Mouse (Mus musculus): ENCODE results near the gene Mfap3. TPM values are rescaled to one million over a fixed set of nuclear protein-coding genes. Genes with fewer than 3 reads are reported as not detected.

The Mfap3 gene
- polyA plus RNA-seq, 1 experiment: 11.0 TPM

DNA sequence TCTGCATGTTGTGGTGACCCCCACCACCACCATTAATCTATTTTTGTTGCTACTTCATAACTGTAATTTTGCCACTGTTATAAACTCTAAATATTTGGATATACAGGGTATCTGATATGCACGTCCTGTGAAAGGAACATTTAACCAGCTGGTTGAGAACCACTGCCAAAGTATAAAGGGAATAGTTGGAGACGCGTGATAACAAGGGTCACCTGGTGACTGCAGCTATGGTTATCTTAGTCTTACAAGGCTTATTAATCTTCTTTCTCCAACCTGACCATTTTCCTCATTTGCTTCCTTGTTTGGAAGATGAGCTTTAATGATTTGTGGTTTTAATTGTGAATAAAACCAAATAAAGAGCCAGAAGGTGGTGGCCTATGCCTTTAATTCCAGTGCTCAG, 5.0 kb downstream of the Mfap3 start:
- H3K4me3 ChIP-seq (replicated peaks; ENCODE audit: extremely low read depth, low read depth, low read length): no peak overlapping the region
- TF ChIP-seq POLR2A (IDR thresholded peaks at IDR 0.05; ENCODE audit: borderline replicate concordance, extremely low read depth, low read depth, low read length): no peak
- TF ChIP-seq CTCF (IDR thresholded peaks at IDR 0.05; ENCODE audit: insufficient read depth, low read length): no peak
- H3K4me1 ChIP-seq (ENCODE audit: control insufficient read depth, insufficient read depth, low read length): peaks cover 10% of the 10 kb centered on the region
- no peak for DNase-seq
- WGBS: 78% methylated on average over 3 of the region's 3 CpGs

GRCm38 (mm10) chr11:57524597-57524996, 6.1 kb downstream of the Mfap3 start:
- no peak for DNase-seq
- H3K4me3 ChIP-seq (replicated peaks; ENCODE audit: extremely low read depth, low read depth, low read length): no peak overlapping the region
- TF ChIP-seq POLR2A (IDR thresholded peaks at IDR 0.05; ENCODE audit: borderline replicate concordance, extremely low read depth, low read depth, low read length): no peak
- TF ChIP-seq CTCF (IDR thresholded peaks at IDR 0.05; ENCODE audit: insufficient read depth, low read length): no peak
- H3K4me1 ChIP-seq (ENCODE audit: control insufficient read depth, insufficient read depth, low read length): peaks cover 10% of the 10 kb centered on the region

- TF ChIP-seq POLR2A (IDR thresholded peaks at IDR 0.05; ENCODE audit: borderline replicate concordance, extremely low read depth, low read depth, low read length) (no peak), CTCF (IDR thresholded peaks at IDR 0.05; ENCODE audit: insufficient read depth, low read length) (no peak)
- Histone ChIP-seq H3K4me1 (ENCODE audit: control insufficient read depth, insufficient read depth, low read length) (peaks cover 10% of the 10 kb centered on the region), H3K4me3 (replicated peaks; ENCODE audit: extremely low read depth, low read depth, low read length) (no peak overlapping the region)
- no peak for DNase-seq
- WGBS: 84% methylated on average over 3 of the region's 3 CpGs
Observed at GRCm38 (mm10) chr11:57525900-57526299, 7.4 kb downstream of the Mfap3 start.

- peaks cover 13% of the 10 kb centered on the region for H3K4me1 ChIP-seq (ENCODE audit: control insufficient read depth, insufficient read depth, low read length)
- 81% methylated on average over 4 of the region's 4 CpGs for WGBS
- TF ChIP-seq POLR2A (IDR thresholded peaks at IDR 0.05; ENCODE audit: borderline replicate concordance, extremely low read depth, low read depth, low read length) (no peak), CTCF (IDR thresholded peaks at IDR 0.05; ENCODE audit: insufficient read depth, low read length) (no peak)
- no peak overlapping the region for H3K4me3 ChIP-seq (replicated peaks; ENCODE audit: extremely low read depth, low read depth, low read length)
- DNase-seq: no peak
Observed at GRCm38 (mm10) chr11:57527506-57527905, 9.0 kb downstream of the Mfap3 start.

DNA sequence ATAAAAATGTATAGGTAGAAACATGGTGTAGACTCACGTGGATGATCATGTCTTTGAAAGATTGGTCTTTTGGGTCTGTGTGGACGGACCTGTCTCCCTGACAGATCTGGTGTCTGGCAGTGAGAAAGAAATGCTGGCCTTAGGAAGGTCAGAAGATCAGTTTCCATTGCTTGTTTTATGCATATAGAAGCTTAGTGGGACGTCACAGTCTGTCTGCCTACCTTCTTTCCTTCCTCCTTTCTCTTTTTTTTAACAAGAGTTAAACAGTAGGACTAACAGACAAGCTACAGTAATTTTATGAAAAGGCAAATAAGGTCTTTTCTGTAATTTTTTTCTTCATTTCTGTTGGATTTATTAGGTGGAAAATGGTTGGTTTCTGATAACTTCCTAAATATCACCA, 10.6 kb downstream of the Mfap3 start:
- H3K4me3 ChIP-seq (replicated peaks; ENCODE audit: extremely low read depth, low read depth, low read length): no peak overlapping the region
- no peak for DNase-seq
- H3K4me1 ChIP-seq (ENCODE audit: control insufficient read depth, insufficient read depth, low read length): peaks cover 13% of the 10 kb centered on the region
- TF ChIP-seq POLR2A (IDR thresholded peaks at IDR 0.05; ENCODE audit: borderline replicate concordance, extremely low read depth, low read depth, low read length) (no peak), CTCF (IDR thresholded peaks at IDR 0.05; ENCODE audit: insufficient read depth, low read length) (no peak)
- 87% methylated on average over 3 of the region's 3 CpGs for WGBS

DNA sequence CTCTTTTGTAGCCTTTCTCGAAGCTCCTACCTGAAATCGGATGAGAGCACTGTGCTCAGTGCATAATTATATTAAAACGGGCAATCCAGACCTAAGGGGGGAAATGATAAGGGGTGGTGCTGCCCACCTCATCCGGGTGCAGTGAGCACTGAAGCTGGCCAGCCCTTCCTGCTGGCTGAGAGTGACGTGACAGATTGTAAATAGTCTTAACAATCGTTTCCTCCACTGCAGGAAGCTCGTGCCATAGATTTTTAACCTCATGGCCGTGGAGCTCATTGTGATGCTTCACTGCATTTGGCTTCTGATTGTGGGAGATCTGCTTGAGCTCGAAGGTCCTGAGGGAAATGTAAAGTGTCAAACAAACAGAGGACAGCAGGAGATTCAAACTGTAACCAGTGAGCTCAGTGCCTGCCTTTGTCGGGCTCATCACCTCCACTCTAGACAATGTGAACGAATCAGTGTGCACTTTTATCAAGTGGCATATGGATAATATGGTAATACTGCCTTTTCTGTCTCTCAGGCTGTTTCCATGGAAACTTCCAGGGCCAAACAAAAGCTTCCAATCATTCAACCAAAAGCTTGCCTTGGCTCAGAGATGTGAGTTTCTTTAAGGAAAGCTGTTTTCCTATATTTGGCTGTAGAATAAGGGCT, 13.0 kb downstream of the Mfap3 start:
- H3K4me1 ChIP-seq (ENCODE audit: control insufficient read depth, insufficient read depth, low read length): peaks cover 9% of the 10 kb centered on the region
- no peak for TF ChIP-seq CTCF (IDR thresholded peaks at IDR 0.05; ENCODE audit: insufficient read depth, low read length)
- no peak for TF ChIP-seq POLR2A (IDR thresholded peaks at IDR 0.05; ENCODE audit: borderline replicate concordance, extremely low read depth, low read depth, low read length)
- 34% methylated on average over 11 of the region's 11 CpGs for WGBS
- DNase-seq: no peak
- no peak overlapping the region for H3K4me3 ChIP-seq (replicated peaks; ENCODE audit: extremely low read depth, low read depth, low read length)

- TF ChIP-seq CTCF (IDR thresholded peaks at IDR 0.05; ENCODE audit: insufficient read depth, low read length) (no peak), POLR2A (IDR thresholded peaks at IDR 0.05; ENCODE audit: borderline replicate concordance, extremely low read depth, low read depth, low read length) (no peak)
- DNase-seq: no peak
- Histone ChIP-seq H3K4me3 (replicated peaks; ENCODE audit: extremely low read depth, low read depth, low read length) (no peak overlapping the region), H3K4me1 (ENCODE audit: control insufficient read depth, insufficient read depth, low read length) (peaks cover 9% of the 10 kb centered on the region)
- WGBS: 92% methylated on average over 4 of the region's 4 CpGs
Observed at GRCm38 (mm10) chr11:57532306-57532705, 13.8 kb downstream of the Mfap3 start.

- TF ChIP-seq CTCF (IDR thresholded peaks at IDR 0.05; ENCODE audit: insufficient read depth, low read length): no peak
- no peak for TF ChIP-seq POLR2A (IDR thresholded peaks at IDR 0.05; ENCODE audit: borderline replicate concordance, extremely low read depth, low read depth, low read length)
Observed at GRCm38 (mm10) chr11:57535912-57536311, 17.4 kb downstream of the Mfap3 start.

DNA sequence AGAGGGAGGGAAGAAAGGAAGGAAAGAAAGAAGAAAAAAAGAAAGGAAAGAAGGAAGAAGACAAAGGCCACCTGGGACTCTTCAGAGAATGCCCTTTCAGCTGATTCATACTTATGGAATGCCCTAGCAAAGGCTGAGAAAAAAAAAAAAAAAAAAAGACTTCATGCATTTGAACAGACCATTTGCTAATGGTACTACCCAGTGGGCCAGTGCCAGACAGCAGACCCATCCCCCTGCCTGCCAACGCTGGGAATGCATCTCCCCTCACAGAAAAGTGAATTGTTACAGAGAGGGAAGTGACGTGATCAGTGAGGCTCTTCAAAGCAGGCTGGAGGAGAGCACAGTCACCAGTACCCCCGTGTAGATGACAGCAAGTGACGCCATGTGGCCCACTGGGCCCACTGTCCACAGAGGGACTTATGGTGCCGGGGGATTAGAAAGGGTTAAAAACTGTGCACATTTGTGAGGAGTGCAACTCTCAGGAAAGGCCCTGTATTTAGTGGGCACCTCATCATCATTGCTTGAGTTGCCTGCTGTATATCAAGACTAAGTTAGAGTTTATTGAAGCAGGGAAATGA, 21.5 kb downstream of the Mfap3 start:
- WGBS: 84% methylated on average over 5 of the region's 5 CpGs
- Histone ChIP-seq H3K4me1 (ENCODE audit: control insufficient read depth, insufficient read depth, low read length) (0 out of 2 replicates have a peak, but pooled peaks cover 3% of the 10 kb centered on the region), H3K4me3 (replicated peaks; ENCODE audit: extremely low read depth, low read depth, low read length) (no peak overlapping the region)
- no peak for DNase-seq
- TF ChIP-seq POLR2A (IDR thresholded peaks at IDR 0.05; ENCODE audit: borderline replicate concordance, extremely low read depth, low read depth, low read length): no peak
- TF ChIP-seq CTCF (IDR thresholded peaks at IDR 0.05; ENCODE audit: insufficient read depth, low read length): no peak

More at GRCm38 (mm10) chr11:57535912-57536311, 17.4 kb downstream of the Mfap3 start:
- Histone ChIP-seq H3K4me1 (ENCODE audit: control insufficient read depth, insufficient read depth, low read length) (peaks cover 9% of the 10 kb centered on the region), H3K4me3 (replicated peaks; ENCODE audit: extremely low read depth, low read depth, low read length) (no peak overlapping the region)
- no peak for DNase-seq
- WGBS: 73% methylated on average over 5 of the region's 5 CpGs

DNA sequence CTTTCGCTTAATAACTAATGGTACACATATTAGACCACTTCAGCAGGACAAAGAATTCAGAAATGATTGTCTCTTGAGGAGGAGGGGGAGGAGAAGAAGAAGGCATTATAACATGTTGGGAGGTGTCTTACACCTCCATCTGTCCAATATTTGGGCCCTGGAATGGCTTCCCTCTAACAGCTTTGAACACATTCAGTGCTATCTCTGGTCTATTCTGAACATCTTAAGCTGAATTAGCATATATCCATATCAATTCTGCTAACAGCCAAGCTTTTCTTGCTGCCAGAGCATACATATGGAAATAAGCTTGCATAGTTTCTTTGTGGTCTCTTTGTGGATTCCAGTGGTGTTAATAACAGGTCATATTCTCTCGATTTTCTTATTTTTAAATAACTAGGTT, 22.2 kb downstream of the Mfap3 start:
- H3K4me1 ChIP-seq (ENCODE audit: control insufficient read depth, insufficient read depth, low read length): no peaks in the 10 kb centered on the region
- TF ChIP-seq POLR2A (IDR thresholded peaks at IDR 0.05; ENCODE audit: borderline replicate concordance, extremely low read depth, low read depth, low read length) (no peak), CTCF (IDR thresholded peaks at IDR 0.05; ENCODE audit: insufficient read depth, low read length) (no peak)
- DNase-seq: no peak
- no peak overlapping the region for H3K4me3 ChIP-seq (replicated peaks; ENCODE audit: extremely low read depth, low read depth, low read length)
- 90% methylated on average over 2 of the region's 2 CpGs for WGBS
